Mouse (Mus musculus) c-Kit-positive CD71-positive TER-119-positive erythroid progenitor cells, embryonic 14.5 days (primary cell): Measurements from ENCODE around the gene Ttc28.
A peak's percentile ranks its signal among the peaks of the same experiment; 100 is the strongest.

Experiments used
- DNase-seq: peaks from one replicate; pipeline ENCODE4 v3.0.0-alpha.2; 2013; ENCODE audit warnings: low spot score

Ttc28 gene

DNA sequence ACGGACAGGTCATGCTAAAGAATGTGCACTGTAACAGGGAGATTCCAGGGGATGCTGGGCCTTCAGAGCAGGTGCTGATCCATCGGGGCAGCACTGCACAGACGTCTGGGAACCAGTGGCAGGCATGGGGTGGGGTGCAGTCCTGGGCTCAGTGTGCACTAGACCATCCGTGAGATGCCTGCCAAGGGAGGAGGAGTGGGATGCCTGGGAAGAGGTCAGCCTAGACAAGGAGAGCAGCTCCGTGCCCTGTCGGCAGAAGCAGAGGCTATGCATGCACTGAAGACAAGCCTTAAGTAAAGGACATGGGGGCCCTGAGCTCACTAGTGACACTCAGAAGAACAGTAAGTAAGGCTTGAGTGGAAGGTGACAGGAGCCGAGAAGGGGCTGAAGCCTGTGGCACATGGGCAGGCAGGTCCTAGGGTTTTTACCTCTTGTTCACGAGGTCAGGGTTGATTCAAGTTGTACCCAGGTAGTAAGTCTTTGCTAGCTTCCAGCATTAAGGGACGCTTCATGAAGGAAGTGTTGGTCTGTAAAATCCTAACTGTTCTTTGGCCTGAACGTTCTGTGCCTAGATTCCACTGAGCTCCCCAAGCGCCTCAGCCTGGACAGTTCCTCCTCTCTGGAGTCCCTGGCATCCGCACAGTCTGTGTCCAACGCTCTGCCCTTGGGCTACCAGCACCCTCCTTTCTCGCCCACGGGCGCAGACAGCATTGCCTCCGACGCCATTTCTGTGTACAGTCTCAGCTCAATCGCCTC, 405.0 kb downstream of the Ttc28 start:
- no peak for DNase-seq

DNA sequence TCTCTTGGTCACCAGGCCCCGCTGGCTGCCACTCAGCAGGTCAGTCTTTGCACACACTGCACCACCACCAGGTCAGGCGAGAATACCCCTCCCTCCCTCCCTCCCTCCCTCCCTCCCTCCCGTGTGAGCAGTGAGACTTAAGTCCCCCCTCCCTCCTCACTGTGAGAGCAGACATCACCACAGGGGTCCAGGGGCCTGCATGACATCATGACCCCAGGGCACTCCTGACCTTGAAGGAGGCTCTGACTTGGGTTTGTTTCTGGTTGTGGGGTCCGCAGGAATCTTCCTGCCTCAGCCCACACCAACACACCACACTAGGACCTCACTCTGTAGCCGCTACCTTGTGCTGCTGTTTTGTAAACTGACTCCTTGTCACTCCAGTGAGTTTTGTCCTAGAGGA, 408.0 kb downstream of the Ttc28 start:
- DNase-seq, result no peak

DNA sequence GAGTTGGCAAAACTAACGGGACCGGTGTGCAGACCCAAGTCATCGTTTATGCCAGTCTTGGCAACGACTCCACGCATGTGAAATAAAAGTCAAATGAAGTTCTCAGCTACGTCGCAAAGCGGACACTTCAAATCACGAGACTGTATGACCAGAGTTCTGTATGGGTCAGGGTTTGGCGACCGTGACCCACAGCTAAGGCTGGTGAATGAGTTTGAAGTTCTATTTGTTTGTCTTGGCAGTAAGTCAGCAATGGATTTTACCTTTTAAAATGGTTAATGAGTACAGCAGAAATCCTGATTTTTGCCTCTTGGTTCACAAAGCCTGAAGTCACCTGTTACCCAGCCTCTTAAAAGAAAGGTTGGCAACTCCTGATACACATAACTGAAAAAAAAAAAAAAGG, 408.9 kb downstream of the Ttc28 start:
- DNase-seq, result no peak

DNA sequence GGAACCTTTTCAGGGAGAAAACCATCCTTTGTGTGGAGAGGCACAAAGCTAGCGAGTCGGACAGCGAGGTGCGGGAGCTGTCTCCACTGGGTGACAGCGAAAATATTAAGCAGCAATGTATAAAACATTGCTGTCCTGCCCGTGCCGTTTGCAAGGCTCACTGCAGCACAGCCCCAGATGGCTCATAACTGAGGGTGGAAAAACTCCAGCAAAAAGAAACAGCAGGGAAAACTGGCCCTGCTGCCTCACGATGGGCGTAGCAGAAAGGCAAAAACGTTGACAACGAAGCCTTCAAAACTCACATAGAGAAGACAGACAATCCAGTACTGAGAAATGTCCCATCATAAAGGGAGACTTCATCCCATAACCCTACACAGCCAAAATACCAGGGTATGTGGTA, 410.5 kb downstream of the Ttc28 start:
- no peak for DNase-seq

DNA sequence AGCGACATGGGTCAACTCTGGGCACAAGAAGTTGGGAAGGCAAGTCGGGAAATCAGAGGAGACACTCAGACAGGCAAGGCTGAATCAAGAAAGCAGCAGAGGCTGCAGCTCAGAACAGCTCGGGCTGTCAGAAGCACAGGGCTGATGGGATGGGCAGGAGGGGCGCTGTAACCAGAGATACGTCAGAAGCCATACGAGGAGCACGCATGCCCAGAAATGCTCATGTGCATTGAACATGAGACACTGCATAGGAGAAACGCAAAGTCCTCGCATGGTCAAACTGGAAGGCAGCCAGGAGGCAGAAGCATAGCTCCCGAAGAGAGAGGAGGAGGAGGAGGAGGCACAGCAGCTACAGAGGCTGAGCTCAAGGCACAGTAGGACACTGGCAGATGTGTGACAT, 412.0 kb downstream of the Ttc28 start:
- no peak for DNase-seq

DNA sequence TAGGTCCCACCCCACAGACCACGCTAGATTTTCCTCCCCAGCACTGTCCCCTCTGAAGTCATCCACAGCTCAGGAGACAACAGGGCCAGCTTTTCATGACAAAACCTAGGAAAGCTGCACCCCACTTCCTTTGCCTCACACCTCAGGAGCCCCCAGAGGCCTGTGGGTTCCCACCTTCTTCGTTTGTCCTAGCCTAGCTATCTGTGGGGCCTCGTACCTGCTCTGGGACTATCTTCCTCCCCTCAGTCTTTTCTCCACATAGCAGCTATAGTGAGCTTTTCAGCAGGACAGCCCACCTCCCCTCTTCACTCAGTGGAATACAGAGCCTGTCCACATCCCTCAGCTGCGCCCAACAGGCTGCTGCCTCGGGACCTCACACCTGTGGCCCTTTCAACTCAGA, 418.2 kb downstream of the Ttc28 start:
- DNase-seq, result no peak

DNA sequence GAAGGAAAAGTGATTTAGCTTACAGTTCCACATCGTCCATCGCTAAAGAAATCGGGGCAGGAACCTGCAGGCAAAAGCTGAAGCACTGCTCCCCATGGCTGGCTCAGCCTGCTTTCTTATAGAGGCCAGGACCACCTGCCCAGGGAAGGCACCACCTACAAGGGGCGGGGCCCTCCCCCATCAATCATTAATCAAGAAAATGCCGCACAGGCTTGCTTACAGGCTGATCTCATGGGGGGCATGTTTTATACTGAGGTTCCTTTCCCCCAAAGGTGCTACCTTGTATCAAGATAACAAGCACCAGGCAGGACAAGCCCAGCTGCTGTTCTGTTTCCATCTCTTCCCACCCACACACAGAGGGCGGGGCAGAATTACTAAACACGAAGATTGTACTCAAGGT, 419.1 kb downstream of the Ttc28 start:
- DNase-seq, result no peak

DNA sequence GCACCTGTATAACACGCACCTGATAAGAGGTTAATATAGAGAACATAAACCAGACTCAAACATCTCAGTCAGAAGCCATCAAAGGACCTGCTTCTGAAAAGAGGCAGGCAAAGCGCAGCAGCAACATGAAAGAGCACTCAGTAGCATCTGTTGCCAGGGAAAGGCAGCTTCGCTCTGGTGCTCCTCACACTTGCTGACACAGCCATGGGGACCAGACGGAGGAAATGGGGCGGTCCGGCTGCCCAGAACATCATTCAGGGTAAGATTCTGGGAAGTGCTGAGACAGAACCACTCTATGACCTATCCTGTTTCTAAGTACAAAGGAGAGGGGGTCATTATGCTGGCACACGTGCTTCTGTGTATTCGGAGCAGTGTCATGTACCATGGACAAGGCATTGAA, 421.2 kb downstream of the Ttc28 start:
- DNase-seq, result no peak

DNA sequence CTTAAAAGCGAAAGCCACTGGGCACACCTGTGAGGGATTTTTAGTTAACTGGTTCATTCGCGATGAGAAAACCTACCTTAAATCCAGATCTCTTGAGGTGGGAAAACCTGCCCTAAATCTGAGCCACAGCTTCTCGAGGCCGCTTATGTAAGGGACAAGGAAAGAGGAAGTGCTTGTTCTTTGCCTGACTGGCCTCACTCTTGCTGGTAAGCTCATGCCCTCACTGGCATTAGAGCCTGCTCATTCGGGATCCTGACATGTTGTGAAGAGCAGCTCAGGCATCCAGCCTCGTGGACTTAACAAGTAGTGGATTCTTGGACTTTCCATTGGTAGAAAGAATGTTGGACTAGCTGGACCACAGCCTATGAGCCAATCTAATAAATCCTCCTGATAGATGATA, 422.1 kb downstream of the Ttc28 start:
- no peak for DNase-seq

DNA sequence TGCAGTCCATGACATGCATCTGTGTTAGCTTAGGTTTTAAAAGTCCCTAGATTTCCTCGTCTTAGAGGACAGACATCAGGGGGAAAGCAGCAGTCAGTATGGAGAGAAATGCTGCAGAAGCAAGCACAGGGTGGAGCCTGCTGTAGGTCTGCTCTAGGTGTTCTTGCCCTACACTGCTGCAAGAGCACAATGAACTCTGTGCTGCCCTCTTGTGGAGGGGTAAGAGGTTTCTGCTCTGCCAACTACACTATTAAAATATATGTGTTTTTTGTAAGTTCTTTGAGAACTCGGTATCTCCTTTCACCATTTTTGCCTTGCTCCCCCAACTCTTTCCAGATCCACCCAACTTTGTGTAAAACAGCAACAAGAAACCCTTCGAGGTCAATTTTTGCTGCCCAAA, 425.1 kb downstream of the Ttc28 start:
- DNase-seq, result peak; percentile 11

DNA sequence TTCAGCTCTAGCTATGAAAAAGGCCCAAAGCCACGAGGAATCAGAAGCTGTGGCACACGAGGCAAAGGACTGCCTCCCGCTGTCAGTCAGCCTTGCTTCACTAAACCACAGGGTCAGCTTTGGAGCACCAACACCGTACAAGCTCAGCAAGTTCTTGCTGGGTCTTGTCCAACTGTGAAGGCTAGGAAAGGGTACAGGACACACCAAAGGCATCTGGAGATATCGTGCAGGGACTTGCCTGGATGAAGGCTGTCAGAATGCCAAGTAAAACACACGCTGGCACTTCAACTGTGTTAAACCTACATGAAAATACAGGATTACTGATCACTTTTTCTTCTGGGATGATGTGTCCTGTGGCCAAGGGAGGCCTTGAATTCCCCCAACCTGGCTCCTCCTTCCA, 430.6 kb downstream of the Ttc28 start:
- no peak for DNase-seq

DNA sequence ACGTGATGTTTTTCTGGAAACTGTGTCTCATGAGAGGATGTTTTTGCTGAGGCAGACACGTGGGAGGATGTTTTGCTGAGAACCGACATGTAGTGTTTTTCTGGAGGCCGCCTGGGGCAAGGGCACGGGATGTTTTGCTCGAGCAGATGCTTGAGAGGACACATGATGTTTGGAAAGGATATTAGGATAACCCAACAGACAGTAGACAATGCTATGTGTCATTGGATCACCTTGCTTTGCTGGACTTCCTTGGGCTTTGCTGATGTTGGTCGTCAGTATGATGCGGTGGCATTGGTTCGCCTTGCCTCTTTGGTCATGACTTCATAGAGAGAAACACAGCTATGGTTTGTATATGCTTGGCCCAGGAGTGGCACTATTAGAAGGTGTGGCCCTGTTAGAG, 434.2 kb downstream of the Ttc28 start:
- no peak for DNase-seq

DNA sequence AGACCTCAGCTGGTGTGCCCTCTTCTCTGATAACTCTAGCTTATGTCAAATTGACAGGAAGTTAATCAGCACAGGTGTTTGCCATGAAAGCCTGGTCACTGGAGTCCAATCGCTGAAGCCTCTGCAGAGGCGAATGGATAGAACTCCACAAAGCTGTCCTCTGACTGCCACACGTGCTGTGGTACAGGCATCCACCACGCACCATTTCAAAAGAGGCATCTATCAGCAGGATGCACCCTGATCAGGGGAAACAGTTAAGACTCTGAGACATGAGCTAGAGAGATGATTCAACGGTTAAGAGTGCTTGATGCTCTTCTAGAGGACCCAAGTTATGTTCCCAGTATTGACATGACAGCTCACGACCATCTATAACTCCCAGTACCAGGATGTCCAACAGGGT, 435.5 kb downstream of the Ttc28 start:
- DNase-seq, result no peak

DNA sequence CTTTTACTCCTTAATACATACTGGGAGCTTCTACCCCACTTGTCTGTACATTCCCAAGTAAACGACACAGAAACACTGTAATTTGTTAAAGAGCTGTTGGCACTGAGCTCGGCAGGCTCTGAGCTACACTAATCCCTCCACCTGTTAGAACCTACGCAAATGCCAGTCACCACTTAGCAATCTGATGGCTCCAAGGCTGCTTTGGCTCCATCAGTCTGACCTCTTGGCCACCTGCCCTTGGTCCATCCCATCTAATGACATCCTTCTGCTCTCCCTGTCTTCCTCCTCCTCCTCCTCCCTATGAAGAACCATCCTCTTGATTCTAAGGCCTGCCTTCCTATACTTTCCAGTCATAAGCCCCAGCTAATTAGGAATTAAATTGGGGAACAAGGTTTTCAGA, 437.9 kb downstream of the Ttc28 start:
- no peak for DNase-seq

DNA sequence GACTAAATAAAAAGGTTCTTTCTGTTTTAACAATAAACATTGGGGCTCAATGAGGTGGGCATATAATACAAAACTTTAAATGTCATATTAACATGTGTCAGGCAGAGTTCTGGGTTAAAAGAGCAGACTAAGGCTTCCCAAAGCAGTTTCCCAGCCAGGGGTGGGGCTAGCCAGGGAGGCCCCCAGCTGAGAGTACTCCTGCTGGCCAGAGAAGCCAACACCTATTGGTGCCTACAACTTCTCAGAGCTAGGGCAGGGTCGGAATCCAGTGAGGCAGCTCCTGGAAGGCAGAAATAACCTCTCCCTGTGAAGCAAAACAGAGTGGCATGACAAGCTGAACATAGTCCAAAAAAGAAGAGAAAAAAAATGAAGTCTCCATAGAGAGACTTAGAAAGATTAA, 439.3 kb downstream of the Ttc28 start:
- no peak for DNase-seq

DNA sequence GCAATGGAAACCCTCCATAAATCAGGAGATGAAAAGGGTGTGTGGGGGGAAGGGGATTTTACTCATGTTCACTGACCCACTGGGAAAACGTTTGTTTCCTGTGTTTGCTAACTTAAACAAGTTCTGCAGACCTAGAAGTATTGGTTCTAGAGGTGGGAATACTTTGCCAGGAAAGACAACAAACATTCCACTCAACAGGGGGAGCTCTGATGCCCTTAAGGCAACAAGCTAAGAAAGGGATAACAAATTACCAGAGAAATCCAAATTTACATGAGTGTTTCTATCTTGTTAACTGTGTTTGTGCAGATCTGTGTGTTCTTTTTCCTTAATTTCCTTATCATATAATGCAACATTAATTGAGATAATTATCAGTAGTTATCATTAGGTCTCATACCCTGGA, 446.2 kb downstream of the Ttc28 start:
- no peak for DNase-seq

DNA sequence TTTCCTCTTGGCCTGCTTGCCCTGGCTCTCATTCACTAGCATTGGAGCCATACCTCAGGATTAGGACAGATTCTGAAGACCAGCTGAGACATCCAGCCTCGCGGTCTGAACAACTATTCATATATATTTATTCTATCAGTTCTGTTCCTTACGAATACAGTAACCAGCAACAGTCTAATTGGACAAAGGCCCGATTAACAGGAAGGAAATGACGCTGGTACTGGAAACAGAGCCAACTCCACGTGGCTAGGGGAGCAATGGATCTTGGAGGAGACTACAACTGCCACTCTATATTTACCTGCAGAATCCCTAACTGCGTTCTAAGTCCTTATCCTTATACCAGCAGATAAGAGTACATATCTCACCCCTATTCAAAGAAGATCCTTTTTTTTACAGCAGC, 447.8 kb downstream of the Ttc28 start:
- no peak for DNase-seq

DNA sequence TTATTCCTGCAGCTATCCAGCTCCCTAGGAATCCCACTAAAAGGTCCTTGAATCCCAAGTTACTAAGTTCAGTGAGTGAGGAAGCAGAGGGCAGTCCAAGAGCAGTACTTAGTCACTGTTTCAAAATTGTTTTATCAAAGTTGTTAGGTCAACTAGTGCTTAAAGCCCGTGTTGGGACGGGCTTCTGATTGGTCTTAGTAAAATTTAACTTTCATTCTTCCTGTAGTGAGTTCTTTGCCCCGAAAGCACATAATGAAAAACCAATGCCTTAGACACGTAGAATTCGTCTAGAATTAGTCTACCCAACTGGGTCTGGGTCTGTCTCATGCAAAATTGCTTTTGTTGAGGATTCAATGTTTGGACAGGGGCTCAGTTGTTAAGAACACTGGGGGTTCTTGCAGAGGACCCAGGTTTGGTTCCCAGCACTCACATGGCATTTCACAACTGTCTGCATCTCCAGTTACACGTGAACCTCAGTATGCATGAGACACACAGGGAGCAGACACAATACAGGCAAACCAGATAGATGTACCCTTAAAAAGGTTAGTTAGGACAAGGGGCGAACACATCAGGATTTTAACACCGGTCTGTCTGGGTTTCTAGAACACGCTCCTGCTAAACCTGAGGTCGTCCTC, 450.3 kb downstream of the Ttc28 start:
- DNase-seq, result peak; percentile 31

DNA sequence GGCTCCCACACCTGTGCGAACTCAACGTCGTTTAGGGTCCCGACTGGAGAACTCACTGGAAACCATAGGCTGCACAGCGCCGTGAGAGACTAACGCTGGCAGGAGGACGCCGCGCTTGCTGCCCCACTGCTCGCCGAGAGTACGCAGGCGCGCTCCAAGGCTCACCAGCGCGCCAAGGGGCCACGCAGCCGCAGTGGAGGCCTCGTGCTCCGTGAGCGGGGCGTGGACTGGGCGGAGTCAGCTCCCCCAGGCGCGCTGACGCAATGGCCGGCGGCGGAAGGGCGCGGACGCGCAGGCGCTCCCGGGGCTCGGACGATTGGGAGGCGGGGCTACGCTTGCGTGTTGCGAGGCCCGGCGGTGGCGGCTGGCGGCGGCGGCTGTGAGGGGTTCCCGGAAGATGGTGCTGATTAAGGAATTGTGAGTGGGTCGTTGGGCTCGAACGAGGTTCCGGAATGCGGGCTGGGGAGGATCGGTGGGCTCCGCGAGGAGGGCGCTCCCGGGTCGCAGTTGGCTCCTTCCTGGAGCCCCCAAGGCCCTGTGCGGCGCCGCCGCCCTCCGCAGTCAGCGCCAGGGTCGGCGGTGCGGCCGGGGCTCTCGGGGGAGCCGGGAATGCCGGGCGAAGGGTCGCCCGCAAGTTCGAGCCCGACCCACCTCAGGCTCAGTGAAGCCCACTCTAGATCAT, 451.0 kb downstream of the Ttc28 start, which contains the start of gene Pitpnb:
Gene Pitpnb, plus strand, starts transcription at position 347 of the 682 bp plus-strand sequence.
- DNase-seq, result peak; percentile 96

DNA sequence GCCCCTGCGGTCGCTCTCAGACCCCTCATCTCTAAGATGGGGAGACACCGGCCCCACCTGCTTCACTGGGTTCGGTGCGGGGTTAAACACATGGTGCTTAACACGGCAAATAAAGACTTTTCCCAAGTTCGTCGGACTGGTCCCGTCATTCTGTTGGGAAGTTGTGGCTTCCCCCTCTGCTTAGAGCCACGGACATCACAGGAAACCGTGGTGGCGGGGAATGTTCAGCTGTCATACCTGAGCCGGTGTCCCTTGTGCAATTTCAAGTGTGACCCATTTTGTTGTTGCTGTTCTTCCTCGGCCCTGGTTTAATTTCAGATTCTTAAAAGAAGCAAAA, 451.5 kb downstream of the Ttc28 start:
- no peak for DNase-seq

DNA sequence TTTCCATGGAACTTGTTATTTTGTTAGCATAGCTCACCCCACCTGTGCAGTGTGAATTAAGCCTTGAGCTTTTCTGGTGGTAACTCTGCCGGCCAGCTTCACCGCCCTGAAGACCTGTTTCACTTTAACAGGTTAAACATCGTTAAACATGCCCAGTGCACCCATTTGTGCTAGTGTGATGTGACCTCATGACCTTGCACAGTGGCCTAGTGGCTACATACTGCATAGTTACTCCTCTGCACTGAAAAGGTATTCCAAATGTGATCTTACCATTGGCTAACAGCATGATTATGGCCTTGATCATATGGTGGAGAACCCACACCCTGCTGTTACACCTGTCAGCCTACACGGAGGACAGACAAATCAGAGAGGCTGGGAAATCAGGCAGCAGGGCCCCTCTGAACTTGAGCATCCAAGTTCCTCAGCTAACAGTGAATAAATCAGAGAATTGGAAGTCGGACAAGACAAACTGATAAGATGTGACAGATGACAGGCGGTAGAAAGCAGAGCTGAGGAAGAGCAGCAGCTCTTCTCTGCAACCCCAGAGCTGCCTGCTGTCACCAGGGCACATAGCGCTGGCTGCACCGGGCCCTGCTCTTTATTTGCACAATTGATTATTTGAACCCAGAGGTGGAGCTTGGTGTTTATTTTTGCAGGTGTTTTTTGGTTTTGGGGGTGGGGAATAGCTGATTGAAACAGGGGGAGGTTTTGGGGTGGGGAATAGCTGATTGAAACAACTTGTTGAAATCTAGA, 456.5 kb downstream of the Ttc28 start:
- no peak for DNase-seq
